Mouse (Mus musculus) embryo, embryonic 11 days (tissue): ENCODE results near the gene Pitpna.

ENCODE experiments used
- DNase-seq: peaks from one replicate; pipeline ENCODE4 v3.0.0-alpha.2; 2015

Gene Pitpna

GRCm38 (mm10) chr11:75660941-75661800, 73.3 kb downstream of the Pitpna start:
- no peak for DNase-seq

DNA sequence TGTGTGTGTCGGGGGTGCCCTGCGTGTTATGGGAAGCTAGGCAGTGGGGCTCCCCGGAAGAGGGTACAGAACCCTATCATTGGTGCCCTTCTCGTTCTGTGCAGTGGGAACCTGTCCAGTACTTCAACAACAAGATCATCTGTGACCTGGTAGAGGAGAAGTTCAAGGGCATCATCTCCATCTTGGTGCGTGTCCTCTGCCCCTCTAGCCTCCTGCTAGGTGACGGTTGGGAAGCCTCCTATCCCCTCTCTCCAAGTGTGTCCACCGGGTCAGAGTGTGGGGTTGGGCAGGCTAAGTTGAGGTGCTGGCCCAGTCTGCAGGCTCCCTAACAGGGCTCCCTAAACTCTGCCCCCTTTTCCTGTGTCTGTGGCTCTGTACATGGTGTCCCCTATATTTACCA, 74.2 kb downstream of the Pitpna start:
- DNase-seq = no peak

DNA sequence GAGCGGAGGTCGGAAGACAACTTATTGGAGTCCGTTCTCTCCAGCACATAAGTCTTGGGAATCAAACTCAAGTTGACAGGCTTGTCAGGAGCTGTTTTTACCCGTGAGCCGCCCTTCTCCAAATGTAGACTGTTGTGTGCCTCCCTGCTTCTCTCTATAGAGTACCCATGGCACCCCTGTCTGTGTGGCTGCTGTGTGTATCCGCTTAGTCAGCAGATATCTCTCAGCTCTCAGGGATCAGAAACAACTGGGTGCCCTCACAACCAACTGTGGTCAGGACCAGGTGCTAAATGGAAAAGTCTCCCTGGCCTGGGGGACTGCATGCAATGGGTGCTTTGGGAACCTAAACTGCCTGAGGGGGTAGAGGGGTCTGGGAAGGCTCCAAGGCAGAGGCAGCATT, 78.4 kb downstream of the Pitpna start:
- no peak for DNase-seq

DNA sequence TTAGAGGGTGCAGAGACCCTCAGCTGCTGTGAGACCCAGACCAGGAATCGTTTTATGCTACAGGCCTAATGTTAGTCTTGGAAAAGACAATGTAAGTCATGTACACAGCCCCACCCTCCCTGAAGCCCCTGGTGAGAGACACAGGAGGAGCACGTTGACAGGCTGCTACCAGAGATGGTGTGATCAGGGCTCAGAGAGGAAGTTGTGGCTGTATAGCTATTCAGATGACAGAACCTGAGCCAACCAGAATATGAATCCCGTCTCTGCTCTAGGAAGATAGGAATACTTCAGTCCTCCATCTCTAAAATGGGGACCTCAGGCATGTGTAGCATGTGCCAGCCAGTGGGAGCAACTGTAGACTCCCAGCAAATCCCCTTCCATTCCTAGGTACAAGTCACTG, 80.7 kb downstream of the Pitpna start:
- DNase-seq = no peak

DNA sequence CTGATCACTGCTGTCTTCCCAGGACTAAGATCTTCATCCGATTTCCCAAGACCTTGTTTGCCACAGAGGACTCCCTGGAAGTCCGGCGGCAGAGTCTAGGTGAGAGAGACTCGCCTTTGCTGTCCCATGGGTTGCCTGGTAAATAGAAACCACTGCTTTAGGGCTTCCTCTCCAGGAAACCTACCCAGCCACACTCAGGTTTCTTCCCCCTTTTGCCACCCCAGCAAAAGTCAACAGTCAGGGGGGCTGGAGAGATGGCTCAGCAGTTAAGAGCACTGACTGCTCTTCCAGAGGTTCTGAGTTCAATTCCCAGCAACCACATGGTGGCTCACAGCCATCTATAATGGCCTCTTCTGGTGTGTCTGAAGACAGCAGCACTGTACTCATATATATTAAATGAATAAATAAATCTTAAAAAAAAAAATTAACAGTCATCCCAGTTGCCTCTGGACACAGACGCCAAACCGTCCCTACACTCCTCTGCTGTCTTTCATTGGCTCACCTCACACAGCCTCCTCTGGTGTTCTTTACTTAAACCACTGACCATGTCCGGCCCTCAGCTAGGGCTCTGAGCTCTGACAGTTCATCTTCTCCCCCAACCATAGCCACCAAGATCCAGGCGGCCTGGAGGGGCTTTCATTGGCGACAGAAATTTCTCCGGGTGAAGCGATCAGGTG, 81.4 kb downstream of the Pitpna start:
- no peak for DNase-seq

- DNase-seq = no peak
Observed at GRCm38 (mm10) chr11:75669853-75670200, 81.9 kb downstream of the Pitpna start.

DNA sequence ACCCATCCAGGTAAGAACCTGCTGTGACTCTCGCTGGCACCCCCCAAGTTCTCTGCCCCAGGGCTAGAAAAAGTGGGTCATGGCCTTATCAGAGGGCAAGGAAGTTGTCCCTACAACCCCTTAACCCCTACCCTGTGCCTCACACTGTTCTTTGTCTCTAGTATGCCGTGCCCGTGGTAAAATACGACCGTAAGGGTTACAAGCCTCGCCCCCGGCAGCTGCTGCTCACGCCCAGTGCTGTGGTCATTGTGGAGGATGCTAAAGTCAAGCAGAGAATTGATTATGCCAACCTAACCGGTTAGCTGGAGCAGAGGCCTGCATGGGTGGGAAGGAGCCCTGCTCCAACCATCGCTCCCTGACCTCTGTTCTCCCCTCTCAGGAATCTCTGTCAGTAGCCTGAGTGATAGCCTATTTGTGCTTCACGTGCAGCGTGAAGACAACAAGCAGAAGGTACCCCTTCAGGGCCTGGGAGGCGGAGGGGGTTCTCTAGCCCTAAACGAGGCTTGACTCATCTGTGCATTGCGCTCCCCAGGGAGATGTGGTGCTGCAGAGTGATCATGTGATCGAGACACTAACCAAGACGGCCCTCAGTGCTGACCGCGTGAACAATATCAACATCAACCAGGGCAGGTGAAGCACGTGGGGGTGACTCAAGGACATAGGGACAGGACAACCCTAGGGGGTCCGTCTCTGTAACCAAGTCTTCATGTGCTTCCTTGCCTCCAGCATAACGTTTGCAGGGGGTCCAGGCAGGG, 83.7 kb downstream of the Pitpna start:
- DNase-seq = no peak

- DNase-seq = no peak
Observed at GRCm38 (mm10) chr11:75673411-75673810, 85.5 kb downstream of the Pitpna start.

DNA sequence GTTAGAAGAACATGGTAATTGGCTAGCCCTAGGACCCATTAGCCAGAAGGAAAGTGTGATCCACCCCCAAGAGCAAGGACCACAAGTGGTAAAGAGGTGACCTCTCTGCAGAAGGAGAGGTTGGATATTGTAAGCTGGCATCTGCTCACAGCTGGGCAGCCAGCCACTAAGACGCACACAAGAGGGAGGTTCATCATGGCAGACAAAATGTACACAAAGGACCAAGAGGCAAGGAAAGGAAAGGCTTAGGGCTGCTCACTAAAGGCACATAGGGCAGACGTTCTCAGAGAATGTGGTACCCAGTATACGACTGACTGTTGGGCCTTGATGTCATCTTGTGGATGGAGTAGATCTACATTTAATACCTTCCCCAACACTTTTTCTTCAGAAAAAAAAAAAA, 87.0 kb downstream of the Pitpna start:
- DNase-seq = no peak

GRCm38 (mm10) chr11:75677881-75678746, 90.2 kb downstream of the Pitpna start:
- no peak for DNase-seq
